Mouse (Mus musculus): ENCODE data around the gene Ufd1.

DNA sequence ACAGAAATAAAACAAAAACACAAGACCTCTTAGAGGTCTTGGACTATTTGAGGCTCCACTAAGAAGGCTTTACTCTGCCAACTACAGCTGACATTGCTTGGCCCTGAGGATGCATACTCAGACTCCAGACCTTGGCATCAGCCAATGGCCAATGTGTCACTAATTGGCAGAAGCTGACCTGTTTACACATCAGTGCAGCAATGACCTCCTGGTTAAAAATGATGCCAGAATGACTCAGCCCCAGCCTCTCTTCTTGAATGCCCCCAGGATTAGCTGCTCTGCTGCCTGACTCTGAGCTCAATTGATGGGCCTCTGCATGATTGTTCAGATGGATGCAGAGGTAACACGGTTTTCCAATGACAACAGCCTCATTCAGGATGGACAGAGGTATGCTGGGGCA, 48.6 kb downstream of the Ufd1 start:
- TF ChIP-seq CTCF (IDR thresholded peaks at IDR 0.05; ENCODE audit: low read depth), result no peak
- no peak for TF ChIP-seq EP300 (IDR thresholded peaks at IDR 0.05; ENCODE audit: low read depth)
